13 mouse cellular contexts compared by ENCODE assay signal in genomic region chr3:147164931-147165330, GRCm38 (mm10).
"Had no signal": no experiment of that assay in that cellular context is flagged by ENCODE, and none has a peak within 500 bp of the region (broad histone marks: within the 10 kb centered on the region; RNA-seq: fewer than 3 reads in every experiment).

No protein-coding gene starts in this region.

- DNase-seq: kidney, postnatal 14 days; kidney, postnatal 4 days; layer of hippocampus, adult 9-11 months; liver, postnatal 0 days; lung, embryonic 14.5 days; right cerebral cortex, adult 18-20 months; right cerebral cortex, postnatal 14 days; right cerebral cortex, postnatal 4 days; thymus, adult 2 months; thymus, postnatal 14 days; thymus, postnatal 4 days had no signal

- ATAC-seq: liver, postnatal 0 days; lung, postnatal 0 days; midbrain, embryonic 15.5 days had no signal
